Mouse (Mus musculus): ENCODE results near the gene Acbd3.

DNA sequence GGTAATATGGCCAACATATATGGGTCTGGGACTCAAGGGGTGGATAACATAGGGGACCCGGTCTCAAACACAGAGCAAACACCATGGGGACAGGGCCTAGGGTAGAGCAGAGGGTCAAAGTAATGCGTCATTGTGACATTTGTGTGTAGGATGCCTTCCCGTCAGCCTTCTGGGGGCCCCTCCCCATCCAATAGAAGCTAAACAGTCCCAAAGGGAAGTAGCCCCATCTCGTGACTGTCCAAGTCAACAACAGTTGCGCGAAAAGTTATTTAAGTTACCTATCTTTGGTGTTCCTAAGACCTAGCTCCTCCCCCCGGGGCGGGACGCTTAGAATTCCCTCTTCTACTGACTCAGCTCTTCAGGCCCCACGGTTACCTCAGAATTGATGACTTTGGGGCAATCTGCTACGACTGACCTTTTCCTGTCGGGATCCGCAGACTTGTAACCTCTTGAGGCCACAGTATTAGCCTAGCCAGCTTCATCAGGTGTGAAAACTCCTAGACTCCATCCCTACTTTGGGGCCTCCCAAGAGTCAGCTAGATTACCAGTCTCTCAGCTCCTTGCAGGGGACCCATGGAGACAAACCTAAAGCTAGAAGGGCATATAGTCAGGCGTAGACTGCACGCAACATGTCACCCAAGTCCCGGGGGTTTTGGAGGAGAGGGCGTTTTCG lies 67.7 kb downstream of the Acbd3 start:
- no peak for TF ChIP-seq POLR2A (IDR thresholded peaks at IDR 0.05; ENCODE audit: borderline replicate concordance, control insufficient read depth, low read depth, low read length)
- peak; percentile 31; the same call in 1 of the 2 replicates for TF ChIP-seq CTCF (IDR thresholded peaks at IDR 0.05; ENCODE audit: control insufficient read depth, insufficient read depth, low read length)
